Mouse (Mus musculus): Measurements from ENCODE around the gene Borcs5.

DNA sequence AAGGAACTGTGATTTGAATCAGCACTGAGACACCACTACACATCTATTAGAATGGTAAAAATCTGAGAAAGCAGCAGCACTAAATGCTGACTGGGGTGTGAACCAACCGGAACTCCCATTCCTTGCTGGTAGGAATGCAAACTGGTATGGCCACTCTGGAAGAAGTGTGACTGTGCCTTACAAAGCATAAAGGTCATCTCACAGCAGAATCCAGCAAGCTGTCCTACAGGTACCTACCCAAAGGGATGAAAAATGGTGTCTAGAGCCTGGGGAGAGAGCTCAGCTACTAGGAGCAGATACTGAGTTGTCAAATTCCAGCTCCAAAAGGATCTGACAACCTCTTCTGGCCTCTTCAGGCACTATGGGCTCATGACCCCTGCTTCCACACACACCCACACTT lies 12.7 kb upstream of the Borcs5 start:
- no peak for TF ChIP-seq CTCF (IDR thresholded peaks at IDR 0.05; ENCODE audit: extremely low read depth, insufficient read depth, low read length)
- TF ChIP-seq POLR2A (IDR thresholded peaks at IDR 0.05; ENCODE audit: extremely low read depth, insufficient read depth, low read length) = no peak

All from cortical plate, adult 2 months (tissue).